Mouse (Mus musculus): ENCODE data around the gene Cstf1.

Gene Cstf1

DNA sequence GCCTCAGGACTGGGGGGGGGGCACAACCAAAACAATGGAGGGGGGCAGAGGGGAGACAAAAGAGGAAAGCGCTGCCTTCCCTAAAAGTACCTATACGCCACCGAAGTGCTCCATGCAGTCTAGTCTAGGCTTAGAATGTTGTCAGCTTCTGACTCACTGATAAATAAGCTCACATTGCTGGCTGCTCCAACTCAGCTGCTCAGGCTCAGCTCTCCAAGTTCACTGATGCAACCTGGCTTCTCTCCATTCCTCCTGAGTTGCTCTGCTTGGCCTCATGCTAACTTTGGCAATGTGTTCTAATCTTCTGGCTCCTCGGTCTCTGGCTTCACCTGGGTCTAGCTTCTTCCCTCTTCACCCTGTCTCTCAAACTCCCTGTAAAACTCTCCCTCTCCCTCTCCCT lies 6.1 kb downstream of the Cstf1 start:
- ATAC-seq (ENCODE audit: low TSS enrichment) = no peak

DNA sequence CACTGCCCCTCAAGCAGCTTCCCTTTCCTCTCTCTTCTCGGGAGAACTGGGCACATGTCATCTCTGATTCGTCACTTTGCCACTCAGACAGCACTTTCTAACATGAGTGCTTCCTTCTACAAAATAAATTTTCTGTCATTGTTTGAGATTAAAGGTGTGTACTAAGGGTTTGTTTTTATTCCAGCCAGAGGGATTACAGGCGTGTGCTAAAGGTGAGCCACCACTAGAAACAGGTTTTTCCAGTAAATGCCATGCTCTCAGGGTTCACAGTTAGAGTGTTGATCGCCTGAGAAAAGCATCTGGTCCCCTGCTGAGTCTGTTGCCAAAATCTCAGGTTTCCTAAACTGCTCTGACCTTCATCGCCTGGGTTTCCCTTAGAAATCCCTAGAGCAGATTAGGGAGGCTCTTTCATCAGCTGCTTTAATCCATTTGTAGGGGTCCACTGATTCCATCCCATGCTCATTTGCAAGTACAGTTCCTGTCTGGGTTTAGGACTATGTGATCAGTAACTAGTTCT lies 6.6 kb downstream of the Cstf1 start:
- no peak for ATAC-seq (ENCODE audit: low TSS enrichment)

DNA sequence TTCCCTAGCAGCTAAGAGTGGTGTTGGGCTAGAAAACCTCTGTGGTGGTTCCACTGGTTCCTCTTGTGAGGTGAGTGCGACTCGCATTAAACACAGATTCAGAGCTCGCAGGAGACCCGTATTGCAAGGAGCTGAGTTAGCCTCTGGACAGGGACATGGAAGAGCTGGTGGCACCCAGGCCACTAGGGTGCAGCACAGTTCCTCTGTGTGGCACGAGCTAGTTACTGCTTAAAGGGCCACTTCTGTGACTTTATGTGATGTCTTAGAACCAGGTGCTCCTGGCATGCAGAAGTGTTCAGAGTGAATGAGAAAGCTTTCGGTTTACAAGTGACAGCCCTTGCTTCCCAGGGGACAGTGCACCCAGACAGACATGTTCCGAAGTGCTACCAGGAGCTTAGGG lies 7.9 kb downstream of the Cstf1 start:
- peak; percentile 88 for ATAC-seq (ENCODE audit: low TSS enrichment)

DNA sequence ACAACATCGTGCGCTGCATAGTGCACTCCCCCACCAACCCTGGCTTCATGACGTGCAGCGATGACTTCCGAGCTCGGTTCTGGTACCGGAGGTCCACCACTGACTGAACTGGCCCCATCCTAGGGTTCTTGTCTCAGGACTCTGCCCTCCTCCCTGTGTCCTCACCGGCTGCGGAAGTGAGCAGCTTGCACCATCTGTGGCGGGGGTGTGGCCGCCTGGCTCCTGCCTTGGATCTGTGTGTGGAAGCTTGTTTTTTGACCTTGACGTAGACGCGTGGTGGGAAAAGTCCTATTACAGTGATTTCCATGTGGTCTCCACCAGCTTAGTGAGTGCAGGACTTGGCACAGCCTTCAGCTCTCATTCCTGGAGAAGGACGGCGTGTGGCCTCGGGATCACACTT lies 10.0 kb downstream of the Cstf1 start:
- ATAC-seq (ENCODE audit: low TSS enrichment) = no peak

DNA sequence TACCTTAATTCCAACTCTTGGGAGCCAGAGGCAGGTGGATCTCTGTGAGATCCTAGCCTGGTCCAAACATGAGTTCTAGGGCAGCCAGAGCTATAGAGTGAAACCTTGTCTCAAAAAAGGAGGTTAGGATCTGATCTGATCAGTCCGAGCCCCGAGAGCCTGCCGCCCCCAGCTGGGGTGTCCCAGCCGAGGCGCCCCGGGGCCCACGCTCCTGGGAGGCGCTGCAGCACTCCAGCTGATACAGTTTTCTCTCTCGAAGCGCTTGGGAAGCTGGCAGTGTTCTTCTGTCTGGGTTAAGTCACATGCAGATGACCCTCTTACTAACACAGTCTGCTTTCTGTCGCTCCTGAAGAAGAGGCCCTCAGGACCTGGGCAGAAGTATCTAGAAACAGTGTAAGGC lies 10.9 kb downstream of the Cstf1 start:
- no peak for ATAC-seq (ENCODE audit: low TSS enrichment)

DNA sequence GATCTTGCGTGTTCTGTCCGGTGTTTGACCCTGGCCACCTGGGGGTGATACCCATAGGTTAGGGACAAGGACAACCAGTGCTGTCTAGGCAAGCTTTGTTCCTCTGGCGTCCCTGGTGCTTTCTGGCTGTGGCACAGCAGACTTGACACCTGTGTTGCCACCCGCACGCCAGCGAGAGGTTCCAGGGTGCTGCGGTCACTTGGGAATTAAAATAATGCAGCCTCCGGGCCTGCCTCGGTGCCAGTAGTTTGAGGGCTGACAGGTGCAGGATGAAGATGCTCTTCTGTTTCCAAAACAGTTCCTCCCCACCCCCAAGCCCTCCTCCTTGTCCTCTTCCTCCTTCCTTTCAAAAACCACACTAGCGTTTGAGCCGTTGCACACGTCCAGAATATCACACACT lies 11.4 kb downstream of the Cstf1 start:
- no peak for ATAC-seq (ENCODE audit: low TSS enrichment)

DNA sequence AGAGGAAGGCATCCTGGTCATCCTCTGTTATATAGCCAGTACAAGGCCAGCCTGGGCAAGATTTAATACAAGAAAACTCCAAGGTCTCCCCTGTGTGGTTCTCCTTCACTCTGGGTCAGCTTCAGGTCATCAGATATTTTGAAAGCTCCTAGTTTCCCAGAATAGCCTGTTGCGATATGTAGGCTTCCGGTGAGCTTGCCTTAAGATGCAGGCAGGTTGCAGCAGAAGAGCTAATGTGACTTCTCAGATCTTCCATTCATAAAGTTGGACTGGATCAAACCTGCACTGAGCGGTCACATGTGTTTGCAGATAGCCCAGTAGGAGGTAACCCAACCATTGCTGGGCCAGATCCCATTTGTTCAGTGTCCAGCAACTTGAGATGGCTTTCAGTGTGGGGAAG lies 14.2 kb downstream of the Cstf1 start:
- no peak for ATAC-seq (ENCODE audit: low TSS enrichment)

DNA sequence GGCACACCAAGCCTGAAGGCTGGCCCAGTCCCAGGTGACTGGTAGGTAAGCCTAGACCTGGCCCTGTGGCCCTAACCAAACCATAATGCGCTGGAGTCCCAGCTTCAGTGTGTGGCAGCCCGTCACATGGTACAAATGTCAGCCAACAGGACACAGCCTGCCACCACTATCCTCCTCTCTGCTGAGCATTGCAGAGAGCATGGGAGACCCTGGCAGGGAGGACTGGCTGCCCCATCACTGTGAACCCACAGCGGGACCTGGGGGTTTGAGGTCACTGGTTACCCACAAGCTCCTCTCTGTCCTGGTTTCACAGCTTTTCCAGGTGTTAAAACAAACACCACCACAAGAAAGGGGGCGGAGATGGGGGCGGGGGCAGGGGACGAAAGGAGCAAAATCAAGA lies 19.9 kb downstream of the Cstf1 start:
- no peak for ATAC-seq (ENCODE audit: low TSS enrichment)

DNA sequence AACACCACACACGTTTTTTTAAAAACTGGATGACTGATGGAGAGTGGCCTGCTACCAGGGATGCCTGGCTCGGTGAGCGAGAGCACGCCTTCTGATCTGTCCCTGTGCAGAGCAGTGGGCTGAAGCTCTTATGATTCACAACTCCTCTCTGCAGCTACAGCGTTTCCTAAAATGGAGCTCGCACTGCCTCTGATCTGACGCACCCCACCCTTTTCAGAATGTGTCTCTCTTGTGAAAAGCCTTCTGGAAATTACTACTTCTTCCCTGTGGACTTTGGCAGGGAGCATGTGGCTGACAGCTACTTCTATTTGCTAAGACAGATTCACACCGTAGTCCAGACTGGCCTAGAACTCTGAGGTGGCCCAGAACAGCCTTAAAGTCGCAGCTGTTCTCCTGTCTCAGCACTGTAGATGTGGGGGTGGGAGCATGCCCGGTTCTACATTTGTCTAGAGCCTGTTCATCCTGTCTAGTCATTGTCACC lies 21.6 kb downstream of the Cstf1 start:
- ATAC-seq (ENCODE audit: low TSS enrichment) = peak; percentile 98

DNA sequence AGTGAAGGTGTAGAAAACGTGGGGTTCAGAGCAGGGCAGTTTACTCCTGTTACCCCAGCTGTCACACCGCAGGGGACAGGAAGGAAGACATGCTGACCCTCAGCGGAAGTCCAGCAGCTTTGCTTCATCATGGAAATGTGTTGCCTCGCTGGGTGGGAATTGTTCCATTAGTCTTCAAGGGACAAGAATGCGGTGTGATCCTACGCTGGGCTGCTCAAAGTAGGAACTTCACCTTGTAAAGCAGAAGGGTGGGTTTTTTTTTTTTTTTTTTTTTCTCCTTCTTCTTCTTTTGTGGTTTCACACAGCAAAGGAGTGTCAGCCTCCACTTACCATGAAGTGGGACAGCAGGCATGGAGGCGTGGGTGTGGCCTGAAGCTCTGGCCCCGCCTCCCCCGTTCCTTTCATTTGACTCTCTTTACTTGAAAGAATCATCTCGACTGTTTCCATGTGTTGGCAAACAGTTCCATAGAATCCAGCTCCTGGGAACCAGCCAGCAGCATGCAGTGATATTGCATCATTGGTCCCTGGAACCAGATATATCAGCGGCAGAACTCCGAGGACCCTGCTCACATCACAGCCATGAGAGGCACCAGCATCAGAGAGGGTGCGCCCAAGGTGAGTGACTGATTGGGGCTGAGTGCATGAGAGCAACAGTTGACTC lies 23.0 kb downstream of the Cstf1 start, which contains the start of gene Cass4:
TSS of gene Cass4 (plus strand) at position 404 of the 661 bp plus-strand sequence.
- no peak for ATAC-seq (ENCODE audit: low TSS enrichment)

DNA sequence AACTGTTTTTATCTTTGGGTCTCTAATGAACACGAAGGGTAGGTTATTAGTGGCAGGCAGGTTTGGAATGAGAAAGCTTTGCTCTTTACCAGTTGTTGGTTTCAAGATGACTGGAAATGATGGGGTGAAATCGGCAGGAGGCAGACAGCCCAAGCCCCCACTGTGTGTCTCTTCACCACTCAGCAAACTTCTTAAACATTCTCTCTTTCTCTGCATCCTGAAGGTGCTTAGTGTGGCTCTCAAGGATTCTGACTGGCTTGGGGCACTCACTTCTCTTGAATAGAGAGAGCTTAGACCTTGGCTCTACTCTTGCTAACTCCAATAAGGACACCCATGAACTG lies 23.5 kb downstream of the Cstf1 start:
- no peak for ATAC-seq (ENCODE audit: low TSS enrichment)

DNA sequence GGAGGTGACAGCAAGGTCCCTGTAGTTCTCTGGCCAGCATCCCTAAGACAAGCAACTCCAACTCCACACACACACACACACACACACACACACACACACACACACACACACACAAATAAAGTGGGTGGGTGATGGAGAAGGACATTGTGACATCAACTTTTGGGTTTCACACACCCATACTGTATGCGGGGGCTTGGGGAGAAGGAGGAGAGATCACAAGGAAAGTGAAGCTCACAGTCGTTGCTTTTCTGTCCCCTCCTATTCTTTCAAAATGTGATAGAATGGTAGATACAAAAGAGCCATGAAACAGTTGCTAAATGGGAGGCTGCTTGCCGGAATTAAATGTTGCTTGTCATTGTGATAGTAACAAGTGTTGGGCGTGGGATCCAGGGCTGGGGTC lies 24.2 kb downstream of the Cstf1 start:
- ATAC-seq (ENCODE audit: low TSS enrichment) = no peak

DNA sequence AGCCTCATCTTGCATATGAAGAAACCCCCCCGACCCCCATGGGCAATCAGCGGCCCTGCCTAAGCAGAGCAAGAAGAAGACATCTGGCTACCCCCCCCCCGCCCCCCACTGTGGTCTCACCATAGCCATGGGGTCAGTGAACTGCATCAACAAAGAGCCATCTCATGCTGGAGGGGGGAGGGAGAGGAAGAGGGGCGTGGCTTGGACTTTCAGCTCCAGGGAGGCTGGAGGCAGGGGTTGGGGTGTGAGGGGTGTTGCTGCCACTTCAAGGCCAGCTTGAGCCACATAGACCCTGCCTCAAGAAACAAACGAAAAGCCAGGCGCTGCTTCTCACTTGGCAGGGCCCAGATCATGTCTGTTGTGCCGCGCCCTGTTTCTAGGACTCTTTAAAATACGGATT lies 25.5 kb downstream of the Cstf1 start:
- no peak for ATAC-seq (ENCODE audit: low TSS enrichment)

DNA sequence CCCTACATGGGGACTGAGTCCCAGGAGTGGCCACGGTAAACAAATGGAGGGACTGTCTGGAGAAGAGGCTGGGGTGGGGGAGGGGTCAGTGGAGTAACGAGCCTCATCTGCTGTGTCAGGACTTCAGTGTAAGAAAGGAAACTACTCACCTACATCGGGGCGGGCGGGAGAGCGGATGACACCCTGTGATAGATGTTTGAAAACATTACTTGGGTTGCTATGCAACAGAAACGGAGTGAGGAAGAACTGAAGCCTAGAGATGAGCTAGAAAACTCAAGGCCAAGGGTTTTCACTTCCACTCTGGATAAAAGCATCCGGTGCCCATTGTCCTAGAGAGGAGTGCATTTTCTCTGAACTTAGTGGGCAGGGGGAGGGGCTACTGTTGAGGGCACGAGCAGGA lies 29.4 kb downstream of the Cstf1 start:
- ATAC-seq (ENCODE audit: low TSS enrichment) = no peak

DNA sequence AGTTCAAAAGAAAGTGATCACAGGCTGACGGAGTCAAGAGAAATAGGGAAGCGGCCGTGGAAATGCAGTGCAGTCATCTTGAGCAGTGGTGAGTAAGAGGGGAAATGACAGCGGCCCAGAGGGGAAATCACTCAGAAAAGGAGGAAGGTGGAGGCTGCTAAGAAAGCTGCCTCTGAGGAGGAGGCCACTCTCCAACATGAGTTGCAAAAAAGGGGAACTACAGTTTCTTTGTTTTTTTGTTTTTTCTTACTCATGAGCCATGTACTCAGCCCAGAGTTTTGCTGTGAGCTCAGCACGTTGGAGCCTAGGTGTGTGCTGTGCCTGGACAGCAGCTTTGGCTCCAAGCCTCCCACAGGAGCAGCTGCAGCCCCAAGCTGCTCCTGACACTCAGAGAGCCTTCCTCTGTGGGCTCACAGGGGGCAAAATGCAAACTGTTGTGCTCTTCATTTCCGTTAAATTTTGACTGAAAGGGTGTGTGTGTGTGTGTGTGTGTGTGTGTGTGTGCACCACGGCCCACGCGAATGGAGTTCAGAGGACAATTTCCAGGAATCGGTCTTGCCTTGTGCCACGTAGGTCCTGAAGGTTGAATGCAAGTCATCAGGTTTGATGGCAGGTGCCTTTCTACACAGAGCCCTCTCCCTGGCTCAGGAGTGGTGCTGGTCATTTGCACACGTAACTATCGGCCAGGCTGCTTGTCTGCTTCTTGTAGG lies 30.8 kb downstream of the Cstf1 start:
- no peak for ATAC-seq (ENCODE audit: low TSS enrichment)

DNA sequence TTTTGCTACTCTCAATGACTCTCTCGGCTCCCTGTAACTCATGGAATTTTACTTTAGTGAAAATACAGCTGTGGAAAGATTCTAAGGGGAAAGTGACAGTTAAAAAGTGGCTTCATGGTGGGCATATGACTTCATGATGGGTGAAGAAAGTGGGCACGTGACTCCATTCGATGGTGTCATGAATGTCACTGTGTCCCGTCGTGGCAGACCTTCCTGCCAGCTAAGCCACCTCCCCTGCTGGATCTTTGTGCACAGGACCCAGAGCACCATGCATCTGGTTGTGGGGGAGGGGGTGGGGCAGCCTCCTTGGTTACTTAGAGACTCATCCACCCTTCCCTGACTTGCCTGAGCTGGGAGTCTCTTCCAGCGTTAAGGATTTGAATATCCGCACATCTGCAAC lies 33.8 kb downstream of the Cstf1 start:
- no peak for ATAC-seq (ENCODE audit: low TSS enrichment)

DNA sequence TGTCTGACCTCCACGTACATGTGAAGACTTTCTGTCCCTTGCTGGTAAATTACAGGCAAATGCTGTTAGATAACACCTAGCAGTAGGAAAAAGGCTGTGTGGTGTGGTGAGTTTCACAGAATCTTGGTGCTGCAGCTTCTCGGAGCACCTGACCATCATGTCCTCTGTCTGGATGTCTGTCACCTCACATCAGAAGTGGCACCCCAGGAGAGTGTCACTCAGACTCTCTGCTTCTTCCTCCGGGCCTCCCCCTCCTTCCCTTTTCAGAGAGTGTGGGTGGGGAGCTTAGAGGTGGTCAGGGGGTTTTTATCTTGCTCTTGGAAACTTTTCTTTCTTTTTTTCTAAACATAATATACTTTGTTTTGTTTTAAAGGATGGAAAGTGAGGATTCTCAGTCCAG lies 34.5 kb downstream of the Cstf1 start:
- ATAC-seq (ENCODE audit: low TSS enrichment) = no peak

DNA sequence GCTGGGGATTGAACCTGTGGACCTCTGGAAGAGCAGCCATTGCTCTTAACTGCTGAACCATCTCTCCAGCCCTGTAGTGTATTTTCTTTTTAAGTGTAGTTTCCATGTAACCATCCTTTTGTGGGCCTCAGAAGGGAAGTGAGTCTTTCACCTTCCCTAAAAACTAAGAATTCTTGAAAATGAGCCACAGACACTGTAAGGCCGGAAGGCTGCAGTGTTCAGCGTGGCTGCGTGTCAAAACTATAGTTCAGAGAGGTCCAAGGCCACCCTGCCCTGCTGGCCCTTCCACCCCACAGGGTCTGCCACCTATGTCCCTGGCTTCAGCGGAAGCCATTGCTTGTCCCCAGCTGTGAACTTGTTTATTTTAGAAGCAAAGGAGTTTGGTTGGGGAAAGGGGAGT lies 35.7 kb downstream of the Cstf1 start:
- ATAC-seq (ENCODE audit: low TSS enrichment) = no peak

DNA sequence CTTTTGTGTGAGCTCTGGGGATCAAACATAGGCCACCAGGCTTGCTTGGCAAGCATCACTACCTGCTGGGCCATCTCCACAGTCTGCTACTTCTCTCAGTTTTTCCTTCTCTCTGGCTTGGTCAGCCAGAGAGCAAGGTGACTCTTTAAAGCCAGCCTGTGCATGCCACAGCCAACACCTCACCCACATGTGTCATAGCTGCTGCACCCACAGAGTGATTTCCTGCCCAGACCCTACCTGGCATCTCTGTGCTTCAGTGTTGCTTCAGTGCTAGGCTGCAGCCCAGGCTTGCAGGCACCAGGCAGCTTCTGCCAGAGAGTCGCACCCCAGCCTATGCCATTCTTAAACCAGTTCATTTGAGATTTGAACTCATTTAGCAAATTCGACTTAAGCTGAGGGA lies 37.0 kb downstream of the Cstf1 start:
- ATAC-seq (ENCODE audit: low TSS enrichment) = no peak

DNA sequence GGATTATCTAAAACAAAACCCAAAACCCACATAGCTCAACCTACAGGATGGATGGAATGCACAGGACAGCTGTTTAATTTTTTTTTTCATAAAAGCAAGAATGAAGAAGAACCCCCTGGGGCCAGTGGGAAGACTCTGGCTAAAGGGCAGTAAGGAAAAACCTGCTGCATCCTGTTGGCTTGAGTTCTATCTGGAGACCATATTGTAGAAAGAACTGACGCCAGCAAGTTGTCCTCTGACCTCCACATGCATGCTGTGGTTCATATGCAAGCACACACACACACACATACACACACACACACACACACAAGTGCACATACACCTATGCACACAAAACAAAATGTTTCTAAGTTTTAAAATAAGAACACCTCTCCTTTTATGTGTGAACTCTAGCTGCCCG lies 40.2 kb downstream of the Cstf1 start:
- ATAC-seq (ENCODE audit: low TSS enrichment) = no peak

DNA sequence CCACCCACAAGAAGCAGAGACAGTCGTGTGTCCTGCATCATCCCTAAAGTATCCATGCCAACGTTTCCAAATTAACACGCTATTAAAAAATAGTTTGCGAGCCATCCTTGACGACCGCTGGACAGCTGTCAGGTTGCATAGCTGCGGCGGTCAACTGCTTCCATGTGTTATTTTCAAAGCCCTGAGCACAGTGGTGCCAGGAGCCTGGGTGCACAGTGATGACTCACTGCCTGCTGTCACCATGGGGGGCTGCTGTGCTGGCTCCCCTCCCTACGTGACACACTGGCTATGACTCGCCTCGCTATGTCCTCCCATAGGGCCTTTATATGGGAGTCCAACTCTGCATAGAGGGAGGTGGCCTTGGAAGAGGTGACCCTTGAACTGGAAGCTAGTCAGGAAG lies 40.6 kb downstream of the Cstf1 start:
- no peak; the same call in 1 of the 2 replicates for ATAC-seq (ENCODE audit: low TSS enrichment)

DNA sequence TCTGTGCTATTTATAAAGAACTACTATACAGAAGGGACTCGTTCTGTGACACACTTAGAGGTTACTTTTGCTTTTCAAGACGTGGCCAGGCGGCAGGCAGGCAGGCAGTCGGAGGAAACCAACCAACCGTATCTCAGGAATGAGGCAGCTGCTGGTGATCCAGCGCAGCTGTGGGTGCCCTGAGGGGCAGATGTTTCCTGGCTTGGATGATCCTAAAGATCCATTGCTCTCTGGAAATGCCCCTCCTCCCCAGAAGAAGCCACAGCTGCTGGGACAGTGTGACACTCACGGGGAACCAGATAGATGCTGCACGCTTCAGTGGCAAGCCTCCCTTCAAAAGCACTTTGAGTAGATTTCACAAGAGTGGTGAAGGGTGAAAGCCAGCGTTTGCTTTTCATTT lies 42.0 kb downstream of the Cstf1 start:
- ATAC-seq (ENCODE audit: low TSS enrichment) = 0 out of 2 replicates have a peak, but pooled peaks have one; percentile 52

DNA sequence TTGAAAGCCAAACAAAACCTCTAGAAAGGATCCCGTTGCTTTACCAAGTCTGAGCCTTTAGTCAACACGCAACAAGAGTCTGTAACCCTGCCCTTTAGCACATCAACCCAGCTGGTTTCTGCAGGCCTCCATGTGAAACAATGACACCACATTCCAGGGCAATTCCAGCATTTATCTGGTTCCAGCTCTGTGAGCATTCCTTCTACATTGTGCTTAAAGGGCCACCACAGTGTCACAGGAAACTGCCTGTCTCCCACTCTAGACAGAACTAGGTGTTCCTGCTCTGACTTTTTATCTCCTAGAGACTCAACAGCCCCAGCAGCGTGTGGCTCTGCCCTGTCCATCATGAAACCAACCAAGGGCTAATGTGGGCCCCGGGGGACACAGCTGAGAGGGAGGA lies 42.8 kb downstream of the Cstf1 start:
- ATAC-seq (ENCODE audit: low TSS enrichment) = no peak

DNA sequence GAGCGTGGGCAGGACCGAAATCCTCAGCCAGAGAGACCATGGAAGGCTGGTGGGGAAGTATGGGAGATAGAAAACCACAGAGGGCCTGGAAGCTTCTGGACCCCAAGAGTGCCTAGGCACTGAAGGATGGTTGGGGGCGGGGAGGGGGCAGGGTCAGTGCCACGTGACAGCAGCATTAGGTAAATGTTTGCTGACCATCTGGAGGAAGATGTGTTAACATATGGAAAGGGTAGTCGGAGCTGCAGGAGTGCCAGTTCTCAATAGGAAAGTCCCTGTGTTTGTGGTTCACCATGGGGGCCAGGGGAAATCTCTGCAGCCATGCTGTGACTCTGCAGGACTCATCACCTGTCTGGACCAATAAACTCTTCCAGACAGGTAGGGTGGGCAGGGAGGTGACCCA lies 43.4 kb downstream of the Cstf1 start:
- no peak for ATAC-seq (ENCODE audit: low TSS enrichment)
